Mouse (Mus musculus) cortical plate, adult 2 months (tissue): Measurements from ENCODE around the gene Disp1. TPM values are rescaled to one million over a fixed set of nuclear protein-coding genes. Genes with fewer than 3 reads are reported as not detected.

Source experiments
- H3K27ac ChIP-seq: fragments of 200-500 bp; 2 replicates; pipeline ENCODE4 v1.5.1; 2012; ENCODE audit warnings: low read length, control low read depth, inconsistent platforms; ENCODE audit not compliant: insufficient read depth
- H3K4me1 ChIP-seq: fragments of 200-500 bp; 2 replicates; pipeline ENCODE4 v1.6.1; 2011; ENCODE audit warnings: low read length; ENCODE audit not compliant: control insufficient read depth, insufficient read depth
- H3K4me3 ChIP-seq: fragments of 200-500 bp; 2 replicates; pipeline ENCODE4 v1.5.1; 2011; ENCODE audit warnings: mild to moderate bottlenecking, low read length, control low read depth; ENCODE audit not compliant: insufficient read depth
- CTCF ChIP-seq: fragments of 200-500 bp; IDR thresholded peaks from 2 replicates; pipeline ENCODE4 v1.5.1; 2011; ENCODE audit warnings: mild to moderate bottlenecking, control low read depth, low read length; ENCODE audit not compliant: insufficient read depth; ENCODE audit errors: extremely low read depth
- POLR2A ChIP-seq: fragments of 200-500 bp; IDR thresholded peaks from 2 replicates; pipeline ENCODE4 v1.6.1; 2011; ENCODE audit warnings: mild to moderate bottlenecking, low read length, control low read depth; ENCODE audit not compliant: insufficient read depth; ENCODE audit errors: extremely low read depth
- polyA plus RNA-seq: library from polyadenylated mRNA; depleted of rRNA; stranded (reverse); fragments of >200 nt; gene quantifications from 2 replicates; pipeline ENCODE4 v1.2.3, GENCODE M21; 2012

The Disp1 gene
- polyA plus RNA-seq, 1 experiment = 6.5 TPM

GRCm38 (mm10) chr1:183184681-183185080 lies 36.6 kb downstream of the Disp1 start:
- TF ChIP-seq CTCF (no peak), POLR2A (no peak)
- H3K4me1 ChIP-seq = peaks cover 2% of the 10 kb centered on the region; the same call in 1 of the 2 replicates
- H3K27ac ChIP-seq = no peak overlapping the region
- no peak overlapping the region for H3K4me3 ChIP-seq

DNA sequence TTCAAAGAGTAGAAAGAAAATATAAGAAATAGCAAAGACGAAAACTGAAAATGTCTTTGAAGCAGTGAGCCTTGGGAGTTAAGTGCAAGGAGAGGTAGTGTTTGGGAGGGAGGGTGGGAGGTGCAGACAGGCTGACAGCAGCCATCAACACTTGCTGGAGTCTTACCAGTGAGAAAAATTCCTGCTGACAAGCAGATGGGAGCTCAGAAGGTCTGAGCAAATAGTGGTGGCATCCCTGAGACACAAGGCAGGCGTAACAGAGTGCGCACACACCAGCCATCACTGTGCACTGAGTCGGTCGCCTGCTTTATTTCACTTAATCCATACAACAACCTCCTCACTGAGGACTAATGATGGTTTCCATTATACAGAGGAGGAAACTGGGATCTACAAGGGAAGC lies 37.8 kb downstream of the Disp1 start:
- Histone ChIP-seq H3K4me1 (peaks cover 2% of the 10 kb centered on the region; the same call in 1 of the 2 replicates), H3K4me3 (no peak overlapping the region), H3K27ac (no peak overlapping the region)
- TF ChIP-seq CTCF (no peak), POLR2A (no peak)

- no peak overlapping the region for H3K4me3 ChIP-seq
- peaks cover 2% of the 10 kb centered on the region; the same call in 1 of the 2 replicates for H3K4me1 ChIP-seq
- TF ChIP-seq POLR2A = no peak
- TF ChIP-seq CTCF = no peak
- no peak overlapping the region for H3K27ac ChIP-seq
Measured at GRCm38 (mm10) chr1:183182641-183183414, 38.5 kb downstream of the Disp1 start.

- Histone ChIP-seq H3K27ac (no peak overlapping the region), H3K4me3 (no peak overlapping the region), H3K4me1 (peaks cover 2% of the 10 kb centered on the region; the same call in 1 of the 2 replicates)
- TF ChIP-seq CTCF (no peak), POLR2A (no peak)
Measured at GRCm38 (mm10) chr1:183181030-183181395, 40.3 kb downstream of the Disp1 start.

- Histone ChIP-seq H3K4me3 (no peak overlapping the region), H3K4me1 (peaks cover 2% of the 10 kb centered on the region; the same call in 1 of the 2 replicates), H3K27ac (no peak overlapping the region)
- TF ChIP-seq CTCF (no peak), POLR2A (no peak)
Measured at GRCm38 (mm10) chr1:183180301-183181029, 40.9 kb downstream of the Disp1 start.

GRCm38 (mm10) chr1:183179316-183179715 lies 42.0 kb downstream of the Disp1 start:
- Histone ChIP-seq H3K4me3 (no peak overlapping the region), H3K4me1 (peaks cover 2% of the 10 kb centered on the region; the same call in 1 of the 2 replicates), H3K27ac (no peak overlapping the region)
- TF ChIP-seq POLR2A = no peak
- TF ChIP-seq CTCF = no peak

DNA sequence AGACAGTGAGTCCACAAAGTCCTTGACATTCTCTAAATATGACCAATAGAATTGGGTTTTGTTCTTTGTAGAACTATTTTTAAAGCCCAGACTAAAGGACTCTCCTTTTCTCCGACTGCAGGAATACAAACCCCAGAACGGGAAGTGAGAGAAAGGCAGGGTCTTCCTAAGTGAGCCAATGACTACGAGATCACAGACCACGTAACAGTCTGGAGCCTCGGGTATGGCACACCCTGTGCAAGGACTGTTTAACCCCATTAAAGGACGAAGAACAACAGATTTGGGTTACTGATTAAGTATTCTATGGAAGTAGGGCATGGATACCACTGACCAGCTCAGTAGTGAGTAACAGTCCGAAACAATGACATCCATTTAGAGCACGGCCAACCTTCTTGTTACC lies 46.1 kb downstream of the Disp1 start:
- no peak for TF ChIP-seq CTCF
- no peak for TF ChIP-seq POLR2A
- no peak overlapping the region for H3K4me3 ChIP-seq
- no peaks in the 10 kb centered on the region for H3K4me1 ChIP-seq
- H3K27ac ChIP-seq = no peak overlapping the region

DNA sequence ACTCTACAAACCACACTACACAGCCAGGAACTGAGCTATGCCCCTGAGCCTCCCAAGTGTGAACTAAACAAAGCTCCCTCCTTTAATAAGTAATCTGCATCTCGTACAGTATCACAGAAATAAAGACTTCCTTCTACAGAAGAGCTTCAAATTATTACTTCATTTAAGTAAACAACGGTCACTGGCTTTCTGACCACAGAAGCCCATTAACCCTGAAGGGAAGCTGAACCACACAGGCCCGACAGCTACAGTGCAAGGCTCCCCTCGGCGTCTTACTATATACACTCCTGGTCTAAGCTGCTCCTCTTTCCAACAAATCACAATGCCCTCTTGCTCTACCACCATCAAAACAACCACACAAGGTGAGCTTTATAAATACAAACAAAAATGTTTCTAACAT lies 50.2 kb downstream of the Disp1 start:
- TF ChIP-seq CTCF (no peak), POLR2A (no peak)
- no peak overlapping the region for H3K27ac ChIP-seq

DNA sequence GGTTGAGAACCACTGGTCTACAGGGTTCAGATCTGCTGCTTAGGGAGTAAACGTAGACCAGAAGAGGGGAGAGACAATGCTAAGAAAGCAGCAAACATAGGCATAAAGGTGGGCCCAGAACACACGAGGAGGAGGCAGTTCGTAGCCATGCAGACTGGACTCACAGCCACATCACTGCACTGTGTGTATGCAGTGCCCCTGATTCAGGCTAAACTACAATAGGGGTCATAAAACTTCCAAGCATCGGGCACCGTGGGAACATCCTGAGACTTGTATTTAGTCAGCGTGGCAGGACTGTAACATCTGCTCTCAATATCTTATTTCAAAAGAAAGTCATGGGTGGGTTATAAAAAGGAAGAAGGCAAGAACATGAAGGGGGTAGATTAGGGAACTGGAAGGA lies 52.9 kb downstream of the Disp1 start:
- TF ChIP-seq CTCF = no peak
- no peak for TF ChIP-seq POLR2A

More for the DNA sequence above, 50.2 kb downstream of the Disp1 start:
- Histone ChIP-seq H3K4me3 (no peak overlapping the region), H3K4me1 (no peaks in the 10 kb centered on the region)

More for the DNA sequence above, 52.9 kb downstream of the Disp1 start:
- H3K4me3 ChIP-seq = no peak overlapping the region
- no peaks in the 10 kb centered on the region for H3K4me1 ChIP-seq
- H3K27ac ChIP-seq = no peak overlapping the region
